Mouse (Mus musculus) C2C12 (cell line): ENCODE data around the gene Slc10a7.

Experiments
- CTCF ChIP-seq: IDR thresholded peaks from one replicate; pipeline ENCODE4 v1.5.1; 2011; ENCODE audit not compliant: control insufficient read depth, insufficient read depth, insufficient read length
- FOSL1 ChIP-seq: IDR thresholded peaks from one replicate; pipeline ENCODE4 v1.8.0; 2011; ENCODE audit warnings: mild to moderate bottlenecking, low read length; ENCODE audit not compliant: poor library complexity, insufficient read depth, severe bottlenecking
- MAX ChIP-seq: IDR thresholded peaks from one replicate; pipeline ENCODE4 v1.6.1; 2011; ENCODE audit warnings: mild to moderate bottlenecking, control low read depth
- MYOD1 ChIP-seq: IDR thresholded peaks from one replicate; pipeline ENCODE4 v1.6.1; 2011; ENCODE audit warnings: low read depth; ENCODE audit not compliant: control insufficient read depth, insufficient read length
- MYOG ChIP-seq: IDR thresholded peaks from one replicate; pipeline ENCODE4 v1.6.1; 2011; ENCODE audit not compliant: control insufficient read depth, insufficient read length; ENCODE audit errors: extremely low read depth

DNA sequence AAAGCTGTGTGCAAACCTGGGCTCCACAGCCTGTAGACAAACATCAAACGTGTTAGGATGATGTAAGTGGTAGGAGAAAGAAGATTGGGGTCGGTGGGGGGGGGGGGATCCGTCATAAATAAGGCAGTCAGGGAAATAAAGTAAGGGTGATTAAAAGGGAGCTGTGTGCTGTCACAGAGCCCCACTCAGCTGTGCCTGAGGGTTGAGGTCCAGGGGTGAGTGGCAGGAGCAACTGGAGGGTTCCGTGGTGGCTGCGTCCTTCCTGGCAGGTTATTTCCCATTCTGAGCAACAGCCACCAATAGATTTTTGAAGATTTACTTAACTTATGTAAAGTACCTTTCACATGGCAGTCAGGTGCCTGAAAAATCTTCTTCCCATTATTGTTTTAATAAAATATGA, 133.2 kb downstream of the Slc10a7 start:
- TF ChIP-seq CTCF (no peak), MYOG (no peak), MAX (no peak), MYOD1 (peak; percentile 40), FOSL1 (no peak)
